Mouse (Mus musculus): ENCODE results near the gene Pls1. TPM values are rescaled to one million over a fixed set of nuclear protein-coding genes. Genes with fewer than 3 reads are reported as not detected.

Gene Pls1
- polyA plus RNA-seq (2014; fragmentation: Nextera tagmentation; extraction: Ambion mirVana), result 9.4 and 11.6 TPM in 2 replicates

DNA sequence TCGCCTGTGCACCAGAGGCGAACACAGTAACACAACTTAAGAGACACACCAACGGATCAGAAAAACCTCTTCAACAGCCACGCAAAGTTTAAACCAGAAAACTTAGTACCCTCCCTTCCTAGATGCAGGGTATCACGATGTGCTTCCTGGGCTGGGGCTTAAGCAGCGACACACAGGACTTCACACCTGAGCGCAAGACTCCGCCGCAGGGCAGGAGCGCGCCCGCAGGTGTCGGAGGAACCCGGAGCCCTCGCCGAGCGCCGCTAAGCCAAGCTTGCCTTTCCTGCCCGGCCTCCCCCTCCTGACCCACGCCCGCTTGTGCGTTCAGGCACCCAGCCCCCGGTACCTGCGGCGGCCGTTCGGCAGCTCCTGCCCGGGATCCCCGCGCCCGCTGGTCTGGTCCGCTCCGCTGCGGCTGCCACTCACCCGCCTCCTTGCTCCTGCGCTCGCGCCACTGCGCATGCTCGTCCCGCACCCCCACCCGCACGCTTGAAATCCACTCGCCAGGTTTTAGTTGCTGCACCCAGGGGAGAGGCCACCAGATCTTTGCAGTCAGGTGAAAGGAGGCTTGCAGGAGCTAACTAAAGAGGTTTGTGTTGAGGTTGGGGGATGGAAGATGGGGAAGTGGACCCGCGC lies at the start of gene Pls1:
Pls1 (minus strand) TSS at position 487 of the 636 bp plus-strand sequence.
- no peak for TF ChIP-seq CTCF (IDR thresholded peaks at IDR 0.05; ENCODE audit: low read depth)
- peak; percentile 84 for DNase-seq

DNA sequence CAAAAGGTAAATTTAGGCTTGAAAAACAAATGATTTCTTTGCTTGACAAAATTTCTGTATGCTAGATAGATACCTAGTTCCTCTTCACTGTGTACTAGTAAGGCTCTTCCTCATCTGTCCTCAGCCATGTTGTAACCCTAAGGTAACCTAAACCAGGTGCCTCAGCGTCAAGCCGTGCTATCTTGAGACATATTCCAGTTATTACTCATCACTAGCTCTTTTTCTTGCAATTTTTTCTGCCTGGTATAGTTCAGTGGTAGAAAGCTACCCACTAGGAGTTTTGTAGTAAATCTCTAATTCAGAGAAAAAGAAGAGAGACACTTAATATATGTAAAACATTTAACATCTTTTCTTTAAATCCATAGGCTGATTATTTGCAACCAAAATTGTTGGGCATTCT lies 37.6 kb upstream of the Pls1 start:
- H3K9ac ChIP-seq, result no peak overlapping the region
- DNase-seq (no peak), ATAC-seq (ENCODE audit: insufficient read depth) (no peak)
- H3K27ac ChIP-seq (ENCODE audit: low read depth), result no peak overlapping the region
- H3K27me3 ChIP-seq (ENCODE audit: insufficient read depth, low read length), result no peaks in the 10 kb centered on the region
- peaks cover 37% of the 10 kb centered on the region for H3K36me3 ChIP-seq (ENCODE audit: insufficient read depth)
- no peak overlapping the region for H3K4me3 ChIP-seq (ENCODE audit: low read depth, low read length)
- no peaks in the 10 kb centered on the region for H3K4me1 ChIP-seq (ENCODE audit: insufficient read depth)
- no peak for TF ChIP-seq CTCF (IDR thresholded peaks at IDR 0.05; ENCODE audit: low read depth)
- H3K4me2 ChIP-seq, result no peak overlapping the region
- H3K9me3 ChIP-seq (ENCODE audit: low read depth, low read length), result no peaks in the 10 kb centered on the region
- 91% methylated on average over 2 of the region's 2 CpGs for WGBS

More for the DNA sequence above, at the start of gene Pls1:
- no peaks in the 10 kb centered on the region for H3K36me3 ChIP-seq (ENCODE audit: insufficient read depth)
- no peaks in the 10 kb centered on the region for H3K9me3 ChIP-seq (ENCODE audit: low read depth, low read length)
- H3K27ac ChIP-seq (ENCODE audit: low read depth), result peak within 1 kb of the TSS; percentile 36
- peak; percentile 91 for ATAC-seq (ENCODE audit: insufficient read depth)
- peak within 1 kb of the TSS; percentile 60 for H3K4me3 ChIP-seq (ENCODE audit: low read depth, low read length)
- no peaks in the 10 kb centered on the region for H3K4me1 ChIP-seq (ENCODE audit: insufficient read depth)
- H3K4me2 ChIP-seq, result peak within 1 kb of the TSS; percentile 96
- under 1% methylated on average over 46 of the region's 46 CpGs for whole genome bisulfite sequencing
- H3K27me3 ChIP-seq (ENCODE audit: insufficient read depth, low read length), result peaks cover 16% of the 10 kb centered on the region
- peak within 1 kb of the TSS; percentile 57 for H3K9ac ChIP-seq

GRCm38 (mm10) chr9:95878246-95878645 lies 33.1 kb upstream of the Pls1 start:
- ATAC-seq (ENCODE audit: insufficient read depth) (no peak), DNase-seq (no peak)

DNA sequence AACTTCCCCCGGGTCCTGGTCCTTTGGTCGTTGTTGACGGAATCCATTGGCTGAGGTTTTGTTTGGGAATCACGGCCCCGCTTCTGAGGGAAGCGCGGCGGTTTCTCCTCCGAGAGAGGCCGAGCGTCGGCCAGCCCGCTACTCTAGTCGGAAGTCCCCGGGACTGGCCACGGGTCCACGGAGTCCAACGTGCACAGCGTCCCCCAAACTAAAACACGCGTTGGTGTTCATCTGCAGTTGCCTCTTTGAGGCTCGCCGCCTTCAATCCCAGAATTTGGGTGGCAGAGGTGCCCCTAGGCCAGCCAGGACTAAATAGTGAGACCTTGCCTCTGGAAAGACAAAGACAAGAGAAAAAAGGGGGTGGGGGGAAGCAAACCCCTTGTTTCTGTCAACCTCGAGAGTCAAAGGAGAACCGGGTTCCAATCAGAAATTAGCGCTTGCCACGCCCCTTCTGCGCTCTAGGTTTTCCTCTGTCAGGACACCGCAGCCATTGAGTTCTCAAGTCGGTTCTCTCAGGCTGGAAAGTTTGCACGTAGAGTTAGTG lies 13.0 kb upstream of the Pls1 start:
- Histone ChIP-seq H3K9ac (peak overlapping the region; percentile 84), H3K4me2 (peak overlapping the region; percentile 88), H3K27ac (ENCODE audit: low read depth) (peak overlapping the region; percentile 81), H3K4me1 (ENCODE audit: insufficient read depth) (0 out of 2 replicates have a peak, but pooled peaks cover 2% of the 10 kb centered on the region), H3K4me3 (ENCODE audit: low read depth, low read length) (peak overlapping the region; percentile 85), H3K9me3 (ENCODE audit: low read depth, low read length) (no peaks in the 10 kb centered on the region), H3K36me3 (ENCODE audit: insufficient read depth) (peaks cover 7% of the 10 kb centered on the region; the same call in 1 of the 2 replicates), H3K27me3 (ENCODE audit: insufficient read depth, low read length) (no peaks in the 10 kb centered on the region)
- under 1% methylated on average over 31 of the region's 31 CpGs for WGBS
- ATAC-seq (ENCODE audit: insufficient read depth) (peak; percentile 41; the same call in 1 of the 2 replicates), DNase-seq (peak; percentile 85)
- TF ChIP-seq CTCF (IDR thresholded peaks at IDR 0.05; ENCODE audit: low read depth), result no peak

More at GRCm38 (mm10) chr9:95878246-95878645, 33.1 kb upstream of the Pls1 start:
- Histone ChIP-seq H3K4me2 (no peak overlapping the region), H3K4me3 (ENCODE audit: low read depth, low read length) (no peak overlapping the region), H3K9me3 (ENCODE audit: low read depth, low read length) (no peaks in the 10 kb centered on the region), H3K9ac (no peak overlapping the region), H3K27me3 (ENCODE audit: insufficient read depth, low read length) (no peaks in the 10 kb centered on the region), H3K27ac (ENCODE audit: low read depth) (no peak overlapping the region), H3K36me3 (ENCODE audit: insufficient read depth) (peaks cover 21% of the 10 kb centered on the region), H3K4me1 (ENCODE audit: insufficient read depth) (no peaks in the 10 kb centered on the region)
- 87% methylated on average over 5 of the region's 5 CpGs for WGBS
- no peak for TF ChIP-seq CTCF (IDR thresholded peaks at IDR 0.05; ENCODE audit: low read depth)

DNA sequence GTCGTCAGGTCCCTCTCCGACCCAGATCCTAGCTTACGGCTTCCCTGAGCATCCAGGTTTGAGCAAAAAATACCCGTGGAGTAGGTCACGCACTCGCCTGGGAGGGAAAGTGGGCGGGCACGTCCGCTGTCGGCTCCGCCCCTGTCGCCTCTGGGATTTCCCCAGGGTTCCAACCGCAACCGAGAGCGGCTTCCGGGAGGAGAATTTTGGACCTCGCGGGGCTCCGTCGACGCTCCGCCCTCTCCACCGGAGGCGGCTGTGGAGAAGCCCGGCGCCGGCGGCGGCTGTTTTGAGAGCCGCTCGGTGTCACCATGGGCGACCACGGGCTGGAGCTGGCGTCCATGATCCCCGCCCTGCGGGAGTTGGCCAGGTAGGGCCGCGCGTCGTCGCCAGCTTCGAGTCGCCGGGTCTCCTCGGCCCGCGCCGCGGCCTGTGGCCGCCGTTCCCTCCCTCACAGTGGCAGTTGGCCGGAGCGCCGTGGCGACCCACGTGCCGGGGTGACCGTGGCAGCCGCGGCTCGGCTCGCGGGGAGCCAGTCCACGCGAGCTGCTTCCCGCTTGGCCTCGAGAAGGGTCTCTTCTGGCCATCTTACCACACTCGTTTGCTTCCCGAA lies 12.4 kb upstream of the Pls1 start, which contains the start of gene Atr:
Atr (plus strand) TSS at position 184 of the 613 bp plus-strand sequence.
- Histone ChIP-seq H3K4me3 (ENCODE audit: low read depth, low read length) (peak within 1 kb of the TSS; percentile 85), H3K4me2 (peak within 1 kb of the TSS; percentile 88), H3K27me3 (ENCODE audit: insufficient read depth, low read length) (no peaks in the 10 kb centered on the region), H3K9ac (peak within 1 kb of the TSS; percentile 84), H3K9me3 (ENCODE audit: low read depth, low read length) (no peaks in the 10 kb centered on the region), H3K36me3 (ENCODE audit: insufficient read depth) (peaks cover under 1% of the 10 kb centered on the region; the same call in 1 of the 2 replicates), H3K4me1 (ENCODE audit: insufficient read depth) (0 out of 2 replicates have a peak, but pooled peaks cover 2% of the 10 kb centered on the region), H3K27ac (ENCODE audit: low read depth) (peak within 1 kb of the TSS; percentile 81)
- under 1% methylated on average over 69 of the region's 69 CpGs for WGBS
- ATAC-seq (ENCODE audit: insufficient read depth) (peak; percentile 92), DNase-seq (peak; percentile 98)
- TF ChIP-seq CTCF (IDR thresholded peaks at IDR 0.05; ENCODE audit: low read depth), result no peak

- Histone ChIP-seq H3K9me3 (ENCODE audit: low read depth, low read length) (no peaks in the 10 kb centered on the region), H3K9ac (no peak overlapping the region), H3K27ac (ENCODE audit: low read depth) (no peak overlapping the region), H3K36me3 (ENCODE audit: insufficient read depth) (no peaks in the 10 kb centered on the region), H3K4me1 (ENCODE audit: insufficient read depth) (0 out of 2 replicates have a peak, but pooled peaks cover 2% of the 10 kb centered on the region), H3K4me3 (ENCODE audit: low read depth, low read length) (no peak overlapping the region), H3K4me2 (no peak overlapping the region), H3K27me3 (ENCODE audit: insufficient read depth, low read length) (no peaks in the 10 kb centered on the region)
- no peak for TF ChIP-seq CTCF (IDR thresholded peaks at IDR 0.05; ENCODE audit: low read depth)
- WGBS, result 84% methylated on average over 4 of the region's 4 CpGs
- no peak for DNase-seq
- no peak for ATAC-seq (ENCODE audit: insufficient read depth)
Observed at GRCm38 (mm10) chr9:95856004-95856403, 10.9 kb upstream of the Pls1 start.

DNA sequence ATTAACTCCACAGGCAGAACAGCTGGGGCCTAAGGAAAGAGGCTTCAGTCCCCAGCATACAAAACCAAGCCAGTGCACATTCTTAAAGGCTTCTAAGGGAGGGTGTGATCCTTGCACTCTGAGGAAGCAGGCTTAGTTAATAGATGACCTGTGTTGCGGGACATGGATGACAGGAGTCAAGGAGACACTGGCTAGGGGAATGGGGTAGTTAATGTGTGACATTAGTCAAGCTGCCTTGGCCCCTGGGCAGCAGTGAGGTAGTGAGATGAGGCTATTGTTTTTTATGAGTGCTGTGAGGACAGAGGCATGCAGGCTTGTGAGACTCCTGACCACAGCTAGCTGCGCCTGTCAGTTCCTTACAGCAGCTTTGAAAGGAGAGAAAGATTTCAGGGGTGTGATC lies 9.8 kb upstream of the Pls1 start:
- no peak overlapping the region for H3K9ac ChIP-seq
- no peak overlapping the region for H3K4me2 ChIP-seq
- no peak overlapping the region for H3K27ac ChIP-seq (ENCODE audit: low read depth)
- TF ChIP-seq CTCF (IDR thresholded peaks at IDR 0.05; ENCODE audit: low read depth), result no peak
- no peaks in the 10 kb centered on the region for H3K36me3 ChIP-seq (ENCODE audit: insufficient read depth)
- DNase-seq, result no peak
- H3K9me3 ChIP-seq (ENCODE audit: low read depth, low read length), result no peaks in the 10 kb centered on the region
- 0 out of 2 replicates have a peak, but pooled peaks cover 2% of the 10 kb centered on the region for H3K4me1 ChIP-seq (ENCODE audit: insufficient read depth)
- no peak overlapping the region for H3K4me3 ChIP-seq (ENCODE audit: low read depth, low read length)
- 77% methylated on average over 2 of the region's 2 CpGs for WGBS
- no peak for ATAC-seq (ENCODE audit: insufficient read depth)
- H3K27me3 ChIP-seq (ENCODE audit: insufficient read depth, low read length), result no peaks in the 10 kb centered on the region

Data from lung, embryonic 14.5 days (tissue).